Mouse (Mus musculus): ENCODE measurements around the gene Slc34a3. TPM values are rescaled to one million over a fixed set of nuclear protein-coding genes. Genes with fewer than 3 reads are reported as not detected.
A peak's percentile ranks its signal among the peaks of the same experiment; 100 is the strongest.
"Not testable (repeated sequence)": the region's sequence is repeated elsewhere in the genome, so short reads cannot be mapped to it uniquely, and the experiment has no call there.

Gene Slc34a3
- polyA plus RNA-seq, 1 experiment from 2014 or later: not detected

- not testable (repeated sequence) for ATAC-seq (ENCODE audit: insufficient number of reproducible peaks, low FRiP score, low TSS enrichment, low read depth); H3K27me3 ChIP-seq (ENCODE audit: control insufficient read depth, insufficient read depth, low read length); H3K4me1 ChIP-seq (ENCODE audit: control insufficient read depth, insufficient read depth, low read length); H3K9me3 ChIP-seq (ENCODE audit: control insufficient read depth, low read length); DNase-seq (ENCODE audit: low spot score); H3K4me2 ChIP-seq (ENCODE audit: low read depth, severe bottlenecking); H3K36me3 ChIP-seq (ENCODE audit: control insufficient read depth, insufficient read depth, low read length); H3K27ac ChIP-seq (replicated peaks; ENCODE audit: low read depth, low read length); H3K4me3 ChIP-seq (ENCODE audit: low read depth, low read length); H3K9ac ChIP-seq (ENCODE audit: low read length)
- 89% methylated on average over 5 of the region's 5 CpGs for WGBS
These were observed 23.1 kb upstream of the Slc34a3 start for GRCm38 (mm10) chr2:25257250-25257649.

GRCm38 (mm10) chr2:25256443-25257109, 22.4 kb upstream of the Slc34a3 start:
- not testable (repeated sequence) for H3K9ac ChIP-seq (ENCODE audit: low read length); H3K9me3 ChIP-seq (ENCODE audit: control insufficient read depth, low read length); H3K27ac ChIP-seq (replicated peaks; ENCODE audit: low read depth, low read length); H3K36me3 ChIP-seq (ENCODE audit: control insufficient read depth, insufficient read depth, low read length); H3K4me1 ChIP-seq (ENCODE audit: control insufficient read depth, insufficient read depth, low read length); H3K27me3 ChIP-seq (ENCODE audit: control insufficient read depth, insufficient read depth, low read length); ATAC-seq (ENCODE audit: insufficient number of reproducible peaks, low FRiP score, low TSS enrichment, low read depth)
- WGBS: 60% methylated on average over 11 of the region's 12 CpGs
- H3K4me2 ChIP-seq (ENCODE audit: low read depth, severe bottlenecking): peak overlapping the region; percentile 99
- DNase-seq (ENCODE audit: low spot score): peak; percentile 49
- peak overlapping the region; percentile 99 for H3K4me3 ChIP-seq (ENCODE audit: low read depth, low read length)

DNA sequence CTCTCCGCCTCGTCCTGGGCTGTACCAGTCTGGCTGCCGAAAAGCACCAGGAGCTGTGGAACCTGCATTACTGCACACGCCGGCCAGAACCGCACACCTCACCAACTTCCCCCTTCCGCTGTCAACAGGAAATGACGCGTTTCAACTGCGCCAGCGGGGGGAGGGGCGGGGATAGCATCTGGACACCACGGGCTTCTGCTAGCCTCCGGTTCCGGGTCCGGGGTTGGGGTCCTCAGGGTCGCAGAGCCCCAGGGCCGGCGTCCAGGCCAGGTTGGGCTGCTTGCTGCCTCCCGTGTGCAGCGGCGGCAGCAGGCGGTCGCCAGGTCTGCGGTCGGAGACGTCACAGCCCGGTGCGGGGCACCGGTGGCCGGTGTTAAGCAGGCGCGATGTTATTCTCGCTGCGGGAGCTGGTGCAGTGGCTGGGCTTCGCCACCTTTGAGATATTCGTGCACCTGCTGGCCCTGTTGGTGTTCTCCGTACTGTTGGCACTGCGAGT, 21.2 kb upstream of the Slc34a3 start, which contains the start of gene Tmem203:
Gene Tmem203 (plus strand): TSS at position 156 of the 496 bp plus-strand sequence.
- Histone ChIP-seq H3K9me3 (ENCODE audit: control insufficient read depth, low read length) (no peaks in the 10 kb centered on the region), H3K27me3 (ENCODE audit: control insufficient read depth, insufficient read depth, low read length) (no peaks in the 10 kb centered on the region), H3K27ac (replicated peaks; ENCODE audit: low read depth, low read length) (peak within 1 kb of the TSS; percentile 59; the same call in 1 of the 2 replicates), H3K36me3 (ENCODE audit: control insufficient read depth, insufficient read depth, low read length) (0 out of 2 replicates have a peak, but pooled peaks cover 2% of the 10 kb centered on the region), H3K4me3 (ENCODE audit: low read depth, low read length) (peak within 1 kb of the TSS; percentile 99), H3K4me2 (ENCODE audit: low read depth, severe bottlenecking) (peak within 1 kb of the TSS; percentile 99), H3K9ac (ENCODE audit: low read length) (peak within 1 kb of the TSS; percentile 88), H3K4me1 (ENCODE audit: control insufficient read depth, insufficient read depth, low read length) (peaks cover 5% of the 10 kb centered on the region; the same call in 1 of the 2 replicates)
- under 1% methylated on average over 39 of the region's 39 CpGs for WGBS
- DNase-seq (ENCODE audit: low spot score) (peak; percentile 97), ATAC-seq (ENCODE audit: insufficient number of reproducible peaks, low FRiP score, low TSS enrichment, low read depth) (peak; percentile 87)

- no peaks in the 10 kb centered on the region for H3K27me3 ChIP-seq (ENCODE audit: control insufficient read depth, insufficient read depth, low read length)
- no peak for DNase-seq (ENCODE audit: low spot score)
- 91% methylated on average over 1 of the region's 1 CpGs for WGBS
- ATAC-seq (ENCODE audit: insufficient number of reproducible peaks, low FRiP score, low TSS enrichment, low read depth): no peak
- no peak overlapping the region for H3K4me3 ChIP-seq (ENCODE audit: low read depth, low read length)
- H3K27ac ChIP-seq (replicated peaks; ENCODE audit: low read depth, low read length): no peak overlapping the region
- no peak overlapping the region for H3K9ac ChIP-seq (ENCODE audit: low read length)
- no peaks in the 10 kb centered on the region for H3K9me3 ChIP-seq (ENCODE audit: control insufficient read depth, low read length)
- no peak overlapping the region for H3K4me2 ChIP-seq (ENCODE audit: low read depth, severe bottlenecking)
- peaks cover 5% of the 10 kb centered on the region for H3K36me3 ChIP-seq (ENCODE audit: control insufficient read depth, insufficient read depth, low read length)
- H3K4me1 ChIP-seq (ENCODE audit: control insufficient read depth, insufficient read depth, low read length): peaks cover 5% of the 10 kb centered on the region; the same call in 1 of the 2 replicates
These were observed 18.2 kb upstream of the Slc34a3 start for GRCm38 (mm10) chr2:25252331-25252730.

DNA sequence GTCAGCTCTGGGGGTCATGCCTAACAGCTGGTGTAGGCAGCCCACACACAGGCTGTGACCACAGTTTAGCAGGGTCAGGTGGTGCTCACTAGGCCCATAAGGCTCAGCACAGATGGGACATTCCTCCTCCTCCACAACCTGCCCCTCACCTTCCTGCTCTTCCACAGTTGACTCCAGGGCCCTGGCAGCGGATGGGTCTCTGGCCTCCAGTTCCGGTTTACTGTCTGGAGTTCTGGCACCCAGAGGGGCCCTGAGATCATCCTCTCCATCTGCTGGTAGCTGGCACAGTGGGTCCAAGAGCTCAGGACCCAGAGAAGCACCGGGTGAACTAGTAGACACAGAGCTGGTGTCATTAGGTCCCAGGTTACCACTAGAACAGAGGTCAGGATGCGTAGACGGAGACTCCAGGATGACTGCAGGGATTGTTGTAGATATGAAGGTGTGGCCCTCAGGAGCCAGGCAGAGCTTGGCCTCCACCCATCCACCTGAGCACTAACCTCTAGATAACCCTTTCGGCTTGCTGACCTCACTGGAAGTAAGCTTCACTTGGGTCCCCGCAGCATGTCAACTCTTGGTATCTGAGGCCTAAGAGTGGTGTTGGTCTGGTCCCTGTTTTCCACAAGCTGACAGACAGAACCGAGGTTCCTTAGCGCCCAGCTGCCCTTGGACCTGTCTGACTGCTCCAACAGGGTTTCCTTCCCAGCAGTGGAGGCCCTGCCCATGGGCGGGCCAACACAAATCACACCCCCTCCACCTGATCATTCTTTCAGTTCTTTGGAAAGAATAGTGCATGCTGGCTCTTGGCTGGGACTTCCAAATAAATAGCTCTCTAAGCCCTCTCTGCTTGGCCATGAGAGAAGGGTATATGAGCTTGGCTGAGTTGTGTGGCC, 12.3 kb upstream of the Slc34a3 start, which contains the start of gene AL732309.1:
Gene AL732309.1 (minus strand): TSS at position 681 of the 890 bp plus-strand sequence.
- DNase-seq (ENCODE audit: low spot score) (no peak), ATAC-seq (ENCODE audit: insufficient number of reproducible peaks, low FRiP score, low TSS enrichment, low read depth) (no peak)
- H3K27me3 ChIP-seq (ENCODE audit: control insufficient read depth, insufficient read depth, low read length): peaks cover 21% of the 10 kb centered on the region
- no peak within 1 kb of the TSS for H3K4me2 ChIP-seq (ENCODE audit: low read depth, severe bottlenecking)
- 0 out of 2 replicates have a peak, but pooled peaks cover 3% of the 10 kb centered on the region for H3K4me1 ChIP-seq (ENCODE audit: control insufficient read depth, insufficient read depth, low read length)
- no peak within 1 kb of the TSS for H3K27ac ChIP-seq (replicated peaks; ENCODE audit: low read depth, low read length)
- peaks cover 11% of the 10 kb centered on the region for H3K36me3 ChIP-seq (ENCODE audit: control insufficient read depth, insufficient read depth, low read length)
- no peak within 1 kb of the TSS for H3K9ac ChIP-seq (ENCODE audit: low read length)
- no peak within 1 kb of the TSS for H3K4me3 ChIP-seq (ENCODE audit: low read depth, low read length)
- no peaks in the 10 kb centered on the region for H3K9me3 ChIP-seq (ENCODE audit: control insufficient read depth, low read length)
- WGBS: 91% methylated on average over 10 of the region's 10 CpGs

GRCm38 (mm10) chr2:25244144-25244543, 10.0 kb upstream of the Slc34a3 start:
- Histone ChIP-seq H3K4me2 (ENCODE audit: low read depth, severe bottlenecking) (no peak overlapping the region), H3K36me3 (ENCODE audit: control insufficient read depth, insufficient read depth, low read length) (peaks cover 9% of the 10 kb centered on the region), H3K27ac (replicated peaks; ENCODE audit: low read depth, low read length) (no peak overlapping the region), H3K4me3 (ENCODE audit: low read depth, low read length) (no peak overlapping the region), H3K9me3 (ENCODE audit: control insufficient read depth, low read length) (no peaks in the 10 kb centered on the region), H3K4me1 (ENCODE audit: control insufficient read depth, insufficient read depth, low read length) (peaks cover 11% of the 10 kb centered on the region; the same call in 1 of the 2 replicates), H3K27me3 (ENCODE audit: control insufficient read depth, insufficient read depth, low read length) (peaks cover 28% of the 10 kb centered on the region), H3K9ac (ENCODE audit: low read length) (no peak overlapping the region)
- 90% methylated on average over 4 of the region's 4 CpGs for WGBS
- DNase-seq (ENCODE audit: low spot score) (no peak), ATAC-seq (ENCODE audit: insufficient number of reproducible peaks, low FRiP score, low TSS enrichment, low read depth) (no peak)

DNA sequence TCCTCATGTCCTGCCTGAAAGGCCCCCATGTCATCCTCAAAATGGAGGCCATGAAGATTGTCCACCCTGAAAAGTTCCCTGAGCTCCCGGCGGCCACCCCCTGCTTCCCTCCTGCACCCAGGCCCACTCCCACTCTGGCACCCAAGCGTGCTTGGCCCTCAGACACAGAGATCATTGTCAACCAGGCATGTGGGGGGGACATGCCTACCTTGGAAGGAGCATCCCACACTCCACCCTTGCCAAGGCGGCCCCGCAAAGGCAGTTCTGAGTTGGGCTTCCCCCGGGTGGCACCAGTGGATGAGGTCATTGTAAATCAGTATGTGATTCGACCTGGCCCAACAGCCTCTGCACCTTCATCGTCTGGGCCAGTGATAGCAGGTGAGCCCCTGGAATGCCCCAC, 9.2 kb upstream of the Slc34a3 start:
- peaks cover 11% of the 10 kb centered on the region; the same call in 1 of the 2 replicates for H3K4me1 ChIP-seq (ENCODE audit: control insufficient read depth, insufficient read depth, low read length)
- H3K9ac ChIP-seq (ENCODE audit: low read length): no peak overlapping the region
- no peak overlapping the region for H3K27ac ChIP-seq (replicated peaks; ENCODE audit: low read depth, low read length)
- peaks cover 29% of the 10 kb centered on the region for H3K27me3 ChIP-seq (ENCODE audit: control insufficient read depth, insufficient read depth, low read length)
- 79% methylated on average over 8 of the region's 8 CpGs for WGBS
- ATAC-seq (ENCODE audit: insufficient number of reproducible peaks, low FRiP score, low TSS enrichment, low read depth) (no peak), DNase-seq (ENCODE audit: low spot score) (no peak)
- no peak overlapping the region for H3K4me3 ChIP-seq (ENCODE audit: low read depth, low read length)
- H3K4me2 ChIP-seq (ENCODE audit: low read depth, severe bottlenecking): no peak overlapping the region
- no peaks in the 10 kb centered on the region for H3K9me3 ChIP-seq (ENCODE audit: control insufficient read depth, low read length)
- H3K36me3 ChIP-seq (ENCODE audit: control insufficient read depth, insufficient read depth, low read length): peaks cover 9% of the 10 kb centered on the region

- peaks cover 29% of the 10 kb centered on the region for H3K27me3 ChIP-seq (ENCODE audit: control insufficient read depth, insufficient read depth, low read length)
- no peaks in the 10 kb centered on the region for H3K9me3 ChIP-seq (ENCODE audit: control insufficient read depth, low read length)
- no peak for ATAC-seq (ENCODE audit: insufficient number of reproducible peaks, low FRiP score, low TSS enrichment, low read depth)
- peak within 1 kb of the TSS; percentile 43 for H3K4me3 ChIP-seq (ENCODE audit: low read depth, low read length)
- H3K9ac ChIP-seq (ENCODE audit: low read length): peak within 1 kb of the TSS; percentile 40
- under 1% methylated on average over 44 of the region's 59 CpGs for WGBS
- H3K4me1 ChIP-seq (ENCODE audit: control insufficient read depth, insufficient read depth, low read length): peaks cover 11% of the 10 kb centered on the region; the same call in 1 of the 2 replicates
- H3K4me2 ChIP-seq (ENCODE audit: low read depth, severe bottlenecking): peak within 1 kb of the TSS; percentile 96
- H3K36me3 ChIP-seq (ENCODE audit: control insufficient read depth, insufficient read depth, low read length): peaks cover 5% of the 10 kb centered on the region
- DNase-seq (ENCODE audit: low spot score): peak; percentile 45
- no peak within 1 kb of the TSS for H3K27ac ChIP-seq (replicated peaks; ENCODE audit: low read depth, low read length)
These were observed 7.9 kb upstream of the Slc34a3 start, which contains the start of the genes Rnf208 and Cysrt1 for GRCm38 (mm10) chr2:25242101-25242506. Gene Rnf208, plus strand, starts transcription at chr2:25242255. Gene Cysrt1, minus strand, starts transcription at chr2:25242452.

Data from limb, embryonic 11.5 days (tissue).